Mouse (Mus musculus): ENCODE measurements at regions not wholly inside any gene's neighbourhood (a gene's known extent, or its start where the extent isn't known, plus 50 kb on each side); places are given as distances from the start of the nearest gene placed in this dataset.

- TF ChIP-seq CTCF (IDR thresholded peaks at IDR 0.05; ENCODE audit: borderline replicate concordance, insufficient read depth, low read depth, low read length): no peak
- no peak for TF ChIP-seq POLR2A (IDR thresholded peaks at IDR 0.05; ENCODE audit: borderline replicate concordance, insufficient read depth, low read length)
Observed at GRCm38 (mm10) chr4:105385481-105385880, 228.3 kb downstream of the Plpp3 start.

All from cerebellum, adult 2 months (tissue).